Mouse (Mus musculus) intestine, embryonic 14.5 days (tissue): ENCODE measurements around the gene Elmo1. TPM values are rescaled to one million over a fixed set of nuclear protein-coding genes. Genes with fewer than 3 reads are reported as not detected.

Source experiments
- ATAC-seq: fragments of 200-750 bp; cut with Nextera tagmentation; replicated peaks from 2 replicates; pipeline ENCODE4 v1.8.0; 2017; ENCODE audit warnings: low read depth, moderate number of reproducible peaks, moderate TSS enrichment, moderate library complexity; ENCODE audit not compliant: low FRiP score, low TSS enrichment
- DNase-seq: peaks from one replicate; pipeline ENCODE4 v3.0.0-alpha.2; 2018; ENCODE audit warnings: low spot score
- H3K27ac ChIP-seq: fragments of 300-500 bp; sonication (generic); 2 replicates; pipeline ENCODE4 v1.5.1; 2014; ENCODE audit warnings: low read depth, mild to moderate bottlenecking, control low read depth
- H3K27me3 ChIP-seq: fragments of 300-500 bp; sonication (generic); replicated peaks from 2 replicates; pipeline ENCODE4 v1.6.1; 2014; ENCODE audit warnings: low read length, control low read depth; ENCODE audit not compliant: control insufficient read depth, insufficient read depth
- H3K36me3 ChIP-seq: fragments of 300-500 bp; sonication (generic); 2 replicates; pipeline ENCODE4 v1.6.1; 2014; ENCODE audit warnings: low read length, control low read depth; ENCODE audit not compliant: control insufficient read depth, insufficient read depth
- H3K4me1 ChIP-seq: fragments of 300-500 bp; sonication (generic); replicated peaks from 2 replicates; pipeline ENCODE4 v1.6.1; 2014; ENCODE audit warnings: low read length, control low read depth, mixed read lengths; ENCODE audit not compliant: control insufficient read depth, insufficient read depth
- H3K4me2 ChIP-seq: fragments of 300-500 bp; sonication (generic); 2 replicates; pipeline ENCODE4 v1.6.1; 2014; ENCODE audit warnings: low read length
- H3K4me3 ChIP-seq: fragments of 300-500 bp; sonication (generic); 2 replicates; pipeline ENCODE4 v1.5.1; 2014; ENCODE audit warnings: low read depth, low read length, control low read depth, mixed read lengths
- H3K9ac ChIP-seq: fragments of 300-500 bp; sonication (generic); 2 replicates; pipeline ENCODE4 v1.6.1; 2014; ENCODE audit warnings: mild to moderate bottlenecking, low read length
- H3K9me3 ChIP-seq: fragments of 300-500 bp; sonication (generic); 2 replicates; pipeline ENCODE4 v1.6.1; 2016; ENCODE audit warnings: low read length, control low read depth; ENCODE audit not compliant: control insufficient read depth
- WGBS: fragments of 180-500 bp; shearing (Covaris S2); extraction: QIAGEN DNeasy Blood & Tissue Kit; methylation state at CpG from one replicate; pipeline ENCODE4 v1.1.7; 2014; 5-methylcytosine and 5-hydroxymethylcytosine counted together
- polyA plus RNA-seq: library from polyadenylated mRNA; unstranded; fragments of >200 nt; fragmentation: Nextera tagmentation; extraction: Ambion mirVana; gene quantifications from 2 replicates; pipeline ENCODE4 v1.2.1, GENCODE M21; 2014

The Elmo1 gene
- polyA plus RNA-seq, 1 experiment from 2014 or later = 16.6 TPM

- Histone ChIP-seq H3K27me3 (peaks cover 4% of the 10 kb centered on the region; the same call in 1 of the 2 replicates), H3K4me2 (peak overlapping the region; percentile 78), H3K27ac (peak overlapping the region; percentile 72), H3K9ac (peak overlapping the region; percentile 66), H3K4me1 (no peaks in the 10 kb centered on the region), H3K9me3 (no peaks in the 10 kb centered on the region), H3K36me3 (no peaks in the 10 kb centered on the region), H3K4me3 (peak overlapping the region; percentile 63)
- ATAC-seq = peak; percentile 67
- under 1% methylated on average over 90 of the region's 93 CpGs for WGBS
- peak; percentile 86 for DNase-seq
These were observed 561 bp downstream of the Elmo1 start for GRCm38 (mm10) chr13:20090711-20091603.

GRCm38 (mm10) chr13:20091604-20091926 is 1.2 kb downstream of the Elmo1 start:
- H3K27ac ChIP-seq = peak overlapping the region; percentile 72; the same call in 1 of the 2 replicates
- WGBS = 4% methylated on average over 10 of the region's 10 CpGs

GRCm38 (mm10) chr13:20092301-20092700 is 1.9 kb downstream of the Elmo1 start:
- H3K4me2 ChIP-seq = no peak overlapping the region; the same call in 1 of the 2 replicates
- no peaks in the 10 kb centered on the region for H3K36me3 ChIP-seq
- ATAC-seq = no peak
- no peaks in the 10 kb centered on the region for H3K9me3 ChIP-seq
- no peak overlapping the region for H3K27ac ChIP-seq
- H3K9ac ChIP-seq = no peak overlapping the region
- H3K4me3 ChIP-seq = no peak overlapping the region
- H3K27me3 ChIP-seq = peaks cover 4% of the 10 kb centered on the region; the same call in 1 of the 2 replicates
- no peak for DNase-seq
- no peaks in the 10 kb centered on the region for H3K4me1 ChIP-seq
- WGBS = 78% methylated on average over 3 of the region's 3 CpGs

More at GRCm38 (mm10) chr13:20091604-20091926, 1.2 kb downstream of the Elmo1 start:
- Histone ChIP-seq H3K4me2 (peak overlapping the region; percentile 78), H3K4me1 (no peaks in the 10 kb centered on the region), H3K27me3 (peaks cover 4% of the 10 kb centered on the region; the same call in 1 of the 2 replicates), H3K9me3 (no peaks in the 10 kb centered on the region), H3K9ac (peak overlapping the region; percentile 66), H3K36me3 (no peaks in the 10 kb centered on the region), H3K4me3 (peak overlapping the region; percentile 63)
- ATAC-seq (no peak; the same call in 1 of the 2 replicates), DNase-seq (peak; percentile 68)

- H3K4me3 ChIP-seq = no peak overlapping the region
- no peak overlapping the region for H3K27ac ChIP-seq
- no peaks in the 10 kb centered on the region for H3K36me3 ChIP-seq
- ATAC-seq = no peak
- WGBS = 69% methylated on average over 19 of the region's 19 CpGs
- H3K9me3 ChIP-seq = no peaks in the 10 kb centered on the region
- no peaks in the 10 kb centered on the region for H3K4me1 ChIP-seq
- no peak for DNase-seq
- no peak overlapping the region for H3K9ac ChIP-seq
- no peak overlapping the region for H3K4me2 ChIP-seq
- peaks cover 4% of the 10 kb centered on the region; the same call in 1 of the 2 replicates for H3K27me3 ChIP-seq
These were observed 3.1 kb downstream of the Elmo1 start for GRCm38 (mm10) chr13:20093307-20094045.

- Histone ChIP-seq H3K9ac (no peak overlapping the region), H3K27ac (no peak overlapping the region), H3K9me3 (no peaks in the 10 kb centered on the region), H3K4me1 (no peaks in the 10 kb centered on the region), H3K4me2 (no peak overlapping the region), H3K27me3 (no peaks in the 10 kb centered on the region), H3K36me3 (no peaks in the 10 kb centered on the region), H3K4me3 (no peak overlapping the region)
- WGBS = 87% methylated on average over 4 of the region's 4 CpGs
- ATAC-seq (no peak), DNase-seq (no peak)
These were observed 4.7 kb downstream of the Elmo1 start for GRCm38 (mm10) chr13:20094916-20095700.

- no peaks in the 10 kb centered on the region for H3K9me3 ChIP-seq
- H3K4me1 ChIP-seq = peaks cover 7% of the 10 kb centered on the region; the same call in 1 of the 2 replicates
- ATAC-seq (no peak), DNase-seq (no peak)
- no peaks in the 10 kb centered on the region for H3K27me3 ChIP-seq
- WGBS = 71% methylated on average over 5 of the region's 5 CpGs
- no peak overlapping the region for H3K9ac ChIP-seq
- no peak overlapping the region for H3K4me2 ChIP-seq
- H3K4me3 ChIP-seq = no peak overlapping the region
- no peak overlapping the region for H3K27ac ChIP-seq
- no peaks in the 10 kb centered on the region for H3K36me3 ChIP-seq
These were observed 6.7 kb downstream of the Elmo1 start for GRCm38 (mm10) chr13:20097006-20097617.

GRCm38 (mm10) chr13:20097934-20098593 is 7.7 kb downstream of the Elmo1 start:
- H3K27me3 ChIP-seq = no peaks in the 10 kb centered on the region
- no peaks in the 10 kb centered on the region for H3K9me3 ChIP-seq
- H3K4me1 ChIP-seq = peaks cover 7% of the 10 kb centered on the region; the same call in 1 of the 2 replicates
- H3K9ac ChIP-seq = no peak overlapping the region
- no peak overlapping the region for H3K4me3 ChIP-seq
- H3K27ac ChIP-seq = no peak overlapping the region
- no peak for ATAC-seq
- no peak overlapping the region for H3K4me2 ChIP-seq
- H3K36me3 ChIP-seq = no peaks in the 10 kb centered on the region
- DNase-seq = no peak
- WGBS = 65% methylated on average over 5 of the region's 5 CpGs
